Mouse (Mus musculus): ENCODE results near the gene Lzts3. TPM values are rescaled to one million over a fixed set of nuclear protein-coding genes. Genes with fewer than 3 reads are reported as not detected.
"Not testable (repeated sequence)": the region's sequence is repeated elsewhere in the genome, so short reads cannot be mapped to it uniquely, and the experiment has no call there.

Lzts3 gene
- polyA plus RNA-seq, 1 experiment = 32.7 TPM

GRCm38 (mm10) chr2:130657541-130657940 lies 14.9 kb upstream of the Lzts3 start:
- no peak for DNase-seq (ENCODE audit: low read depth)
- TF ChIP-seq CTCF (IDR thresholded peaks at IDR 0.05; ENCODE audit: borderline replicate concordance, extremely low read depth, insufficient read depth, insufficient read length) (no peak), POLR2A (IDR thresholded peaks at IDR 0.05; ENCODE audit: borderline replicate concordance, extremely low read depth, insufficient read depth, insufficient read length, poor library complexity, severe bottlenecking) (no peak)

GRCm38 (mm10) chr2:130656536-130656935 lies 13.9 kb upstream of the Lzts3 start:
- TF ChIP-seq POLR2A (IDR thresholded peaks at IDR 0.05; ENCODE audit: borderline replicate concordance, extremely low read depth, insufficient read depth, insufficient read length, poor library complexity, severe bottlenecking) = no peak
- no peak for TF ChIP-seq CTCF (IDR thresholded peaks at IDR 0.05; ENCODE audit: borderline replicate concordance, extremely low read depth, insufficient read depth, insufficient read length)
- DNase-seq (ENCODE audit: low read depth) = no peak

GRCm38 (mm10) chr2:130655660-130656339 lies 13.2 kb upstream of the Lzts3 start:
- TF ChIP-seq CTCF (IDR thresholded peaks at IDR 0.05; ENCODE audit: borderline replicate concordance, extremely low read depth, insufficient read depth, insufficient read length) (no peak), POLR2A (IDR thresholded peaks at IDR 0.05; ENCODE audit: borderline replicate concordance, extremely low read depth, insufficient read depth, insufficient read length, poor library complexity, severe bottlenecking) (no peak)
- no peak for DNase-seq (ENCODE audit: low read depth)

- no peak for DNase-seq (ENCODE audit: low read depth)
- TF ChIP-seq CTCF (IDR thresholded peaks at IDR 0.05; ENCODE audit: borderline replicate concordance, extremely low read depth, insufficient read depth, insufficient read length) (no peak), POLR2A (IDR thresholded peaks at IDR 0.05; ENCODE audit: borderline replicate concordance, extremely low read depth, insufficient read depth, insufficient read length, poor library complexity, severe bottlenecking) (no peak)
Measured at GRCm38 (mm10) chr2:130653760-130654159, 11.2 kb upstream of the Lzts3 start.

- DNase-seq (ENCODE audit: low read depth) = no peak
- TF ChIP-seq CTCF (IDR thresholded peaks at IDR 0.05; ENCODE audit: borderline replicate concordance, extremely low read depth, insufficient read depth, insufficient read length) (no peak), POLR2A (IDR thresholded peaks at IDR 0.05; ENCODE audit: borderline replicate concordance, extremely low read depth, insufficient read depth, insufficient read length, poor library complexity, severe bottlenecking) (no peak)
Measured at GRCm38 (mm10) chr2:130653303-130653702, 10.7 kb upstream of the Lzts3 start.

- DNase-seq (ENCODE audit: low read depth) = not testable (repeated sequence)
Measured at GRCm38 (mm10) chr2:130649028-130649427, 6.4 kb upstream of the Lzts3 start.

- no peak for DNase-seq (ENCODE audit: low read depth)
- no peak for TF ChIP-seq CTCF (IDR thresholded peaks at IDR 0.05; ENCODE audit: borderline replicate concordance, extremely low read depth, insufficient read depth, insufficient read length)
- TF ChIP-seq POLR2A (IDR thresholded peaks at IDR 0.05; ENCODE audit: borderline replicate concordance, extremely low read depth, insufficient read depth, insufficient read length, poor library complexity, severe bottlenecking) = no peak
Measured at GRCm38 (mm10) chr2:130645198-130645597, 2.6 kb upstream of the Lzts3 start.

- TF ChIP-seq CTCF (IDR thresholded peaks at IDR 0.05; ENCODE audit: borderline replicate concordance, extremely low read depth, insufficient read depth, insufficient read length) = no peak
- TF ChIP-seq POLR2A (IDR thresholded peaks at IDR 0.05; ENCODE audit: borderline replicate concordance, extremely low read depth, insufficient read depth, insufficient read length, poor library complexity, severe bottlenecking) = no peak
- peak; percentile 79 for DNase-seq (ENCODE audit: low read depth)
Measured at GRCm38 (mm10) chr2:130642197-130642660, 374 bp downstream of the Lzts3 start.

- no peak for TF ChIP-seq CTCF (IDR thresholded peaks at IDR 0.05; ENCODE audit: borderline replicate concordance, extremely low read depth, insufficient read depth, insufficient read length)
- no peak for TF ChIP-seq POLR2A (IDR thresholded peaks at IDR 0.05; ENCODE audit: borderline replicate concordance, extremely low read depth, insufficient read depth, insufficient read length, poor library complexity, severe bottlenecking)
- peak; percentile 11 for DNase-seq (ENCODE audit: low read depth)
Measured at GRCm38 (mm10) chr2:130641351-130642025, 1.1 kb downstream of the Lzts3 start.

- no peak for DNase-seq (ENCODE audit: low read depth)
- TF ChIP-seq CTCF (IDR thresholded peaks at IDR 0.05; ENCODE audit: borderline replicate concordance, extremely low read depth, insufficient read depth, insufficient read length) (no peak), POLR2A (IDR thresholded peaks at IDR 0.05; ENCODE audit: borderline replicate concordance, extremely low read depth, insufficient read depth, insufficient read length, poor library complexity, severe bottlenecking) (no peak)
Measured at GRCm38 (mm10) chr2:130639276-130639675, 3.3 kb downstream of the Lzts3 start.

- TF ChIP-seq CTCF (IDR thresholded peaks at IDR 0.05; ENCODE audit: borderline replicate concordance, extremely low read depth, insufficient read depth, insufficient read length) = no peak
- TF ChIP-seq POLR2A (IDR thresholded peaks at IDR 0.05; ENCODE audit: borderline replicate concordance, extremely low read depth, insufficient read depth, insufficient read length, poor library complexity, severe bottlenecking) = no peak
- no peak for DNase-seq (ENCODE audit: low read depth)
Measured at GRCm38 (mm10) chr2:130638101-130638611, 4.4 kb downstream of the Lzts3 start.

- peak; percentile 47 for DNase-seq (ENCODE audit: low read depth)
- no peak for TF ChIP-seq POLR2A (IDR thresholded peaks at IDR 0.05; ENCODE audit: borderline replicate concordance, extremely low read depth, insufficient read depth, insufficient read length, poor library complexity, severe bottlenecking)
- TF ChIP-seq CTCF (IDR thresholded peaks at IDR 0.05; ENCODE audit: borderline replicate concordance, extremely low read depth, insufficient read depth, insufficient read length) = no peak
Measured at GRCm38 (mm10) chr2:130635847-130636246, 6.8 kb downstream of the Lzts3 start.

Measured in brain, embryonic 14.5 days (tissue).